Mouse (Mus musculus): ENCODE measurements around the gene Map3k5. TPM values are rescaled to one million over a fixed set of nuclear protein-coding genes. Genes with fewer than 3 reads are reported as not detected.

The Map3k5 gene
- polyA plus RNA-seq, 1 experiment from 2014 or later: 1.9 TPM

DNA sequence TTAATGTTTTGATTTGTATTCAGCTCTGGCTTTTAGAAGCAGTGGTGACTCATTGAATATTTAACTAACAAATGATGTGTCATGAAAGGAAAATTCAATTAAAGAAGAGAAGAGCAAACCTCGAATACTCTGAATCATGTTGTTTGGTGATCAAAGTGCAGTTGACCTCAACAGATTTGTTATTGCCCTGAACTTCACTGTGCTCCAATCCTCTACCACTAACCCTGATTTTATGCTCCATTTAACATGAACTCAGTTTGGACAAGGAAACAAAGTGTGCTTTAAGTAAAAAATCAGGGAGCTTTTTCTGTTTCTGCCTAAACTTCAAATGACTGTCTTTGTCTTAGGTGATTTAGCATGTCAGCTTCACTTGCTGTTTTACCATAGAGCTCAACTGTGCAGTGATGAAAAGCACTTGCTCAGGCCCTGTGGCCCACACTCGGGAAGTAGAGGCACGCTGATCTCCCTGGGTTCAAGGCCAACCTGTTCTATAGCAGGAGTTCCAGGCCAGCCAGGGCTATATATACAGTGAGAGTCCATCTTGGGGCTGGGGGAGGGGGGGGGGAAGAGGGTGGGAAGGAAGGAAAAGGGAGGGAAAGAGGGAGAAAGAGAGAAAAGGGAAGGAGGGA lies 57.1 kb downstream of the Map3k5 start:
- H3K4me2 ChIP-seq (ENCODE audit: low read depth, low read length): no peak overlapping the region
- no peaks in the 10 kb centered on the region for H3K36me3 ChIP-seq (ENCODE audit: control insufficient read depth, insufficient read depth, low read length)
- no peak overlapping the region for H3K4me3 ChIP-seq (ENCODE audit: low read depth, low read length)
- 25% methylated on average over 3 of the region's 3 CpGs for WGBS
- H3K9me3 ChIP-seq (ENCODE audit: control insufficient read depth, low read length): no peaks in the 10 kb centered on the region
- H3K27me3 ChIP-seq (ENCODE audit: control insufficient read depth, insufficient read depth, low read length): no peaks in the 10 kb centered on the region
- H3K9ac ChIP-seq (replicated peaks; ENCODE audit: low read depth, low read length): no peak overlapping the region
- H3K27ac ChIP-seq (ENCODE audit: low read depth, low read length): no peak overlapping the region
- H3K4me1 ChIP-seq (ENCODE audit: control insufficient read depth, insufficient read depth, low read length): no peaks in the 10 kb centered on the region
- no peak for ATAC-seq (ENCODE audit: low read depth)

DNA sequence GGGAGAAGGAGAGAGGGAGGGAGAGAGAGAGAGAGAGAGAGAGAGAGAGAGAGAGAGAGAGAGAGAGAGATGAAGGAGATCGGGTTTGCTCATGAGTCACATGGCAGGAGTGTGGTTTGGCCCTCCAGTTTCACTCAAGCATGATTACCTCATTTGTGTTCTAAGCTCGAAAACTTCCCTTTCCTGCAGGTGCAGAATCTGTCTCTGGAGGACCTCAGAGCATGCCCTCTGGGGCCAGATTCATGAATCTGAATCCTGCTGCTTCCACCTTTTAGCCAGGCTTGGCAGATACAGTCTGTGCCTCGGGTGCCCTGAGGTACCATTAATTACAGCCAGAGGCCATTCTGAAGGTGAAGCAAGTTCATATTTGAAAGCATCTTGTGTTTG lies 57.6 kb downstream of the Map3k5 start:
- H3K4me1 ChIP-seq (ENCODE audit: control insufficient read depth, insufficient read depth, low read length): no peaks in the 10 kb centered on the region

DNA sequence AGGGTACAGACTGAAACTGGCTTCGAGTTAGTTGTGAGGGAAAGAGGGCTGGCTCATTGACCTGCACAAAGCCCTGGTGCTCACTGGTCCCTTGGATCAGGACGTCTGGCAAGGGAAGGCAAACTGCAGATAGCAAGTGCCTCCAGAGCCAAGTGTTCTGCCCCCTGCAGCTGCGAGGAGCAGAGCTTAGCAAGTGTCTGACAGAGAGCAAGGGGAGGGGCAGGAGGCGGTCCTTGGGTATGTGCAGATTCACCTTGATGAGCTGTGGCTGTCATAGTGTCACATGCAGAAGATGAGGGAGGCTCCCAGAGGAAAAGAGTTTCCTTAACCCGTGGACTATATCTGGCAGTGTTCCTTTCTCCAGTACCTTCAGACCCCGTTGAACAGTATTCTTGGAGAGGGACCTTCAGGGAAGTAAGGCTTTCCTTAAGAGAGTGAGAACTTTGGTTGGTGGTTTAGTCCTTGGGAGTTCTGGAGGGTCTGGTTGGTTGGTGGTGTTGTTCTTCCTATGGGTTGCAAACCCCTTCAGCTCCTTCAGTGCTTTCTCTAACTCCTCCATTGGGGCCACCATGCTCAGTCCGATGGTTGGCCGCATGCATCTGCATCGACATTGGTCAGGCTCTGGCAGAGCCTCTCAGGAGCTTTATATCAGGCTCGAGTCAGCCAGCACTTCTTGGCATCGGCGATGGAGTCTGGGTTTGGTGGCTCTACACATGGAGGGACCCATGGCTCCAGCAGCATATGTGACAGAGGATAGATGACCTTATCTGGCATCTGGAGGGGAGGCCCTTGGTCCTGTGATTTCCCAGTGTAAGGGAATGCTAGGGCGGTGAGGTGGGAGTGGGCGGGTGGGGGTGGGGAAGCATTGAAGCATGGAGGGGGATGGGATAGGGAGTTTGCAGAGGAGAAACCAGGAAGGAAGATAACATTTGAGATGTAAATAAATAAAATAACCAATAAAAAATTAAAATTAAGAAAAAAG lies 60.5 kb downstream of the Map3k5 start:
- H3K27me3 ChIP-seq (ENCODE audit: control insufficient read depth, insufficient read depth, low read length): no peaks in the 10 kb centered on the region
- WGBS: 80% methylated on average over 14 of the region's 14 CpGs
- no peak overlapping the region for H3K4me3 ChIP-seq (ENCODE audit: low read depth, low read length)
- no peak overlapping the region for H3K9ac ChIP-seq (replicated peaks; ENCODE audit: low read depth, low read length)
- no peaks in the 10 kb centered on the region for H3K36me3 ChIP-seq (ENCODE audit: control insufficient read depth, insufficient read depth, low read length)
- no peak overlapping the region for H3K4me2 ChIP-seq (ENCODE audit: low read depth, low read length)
- H3K4me1 ChIP-seq (ENCODE audit: control insufficient read depth, insufficient read depth, low read length): no peaks in the 10 kb centered on the region
- H3K27ac ChIP-seq (ENCODE audit: low read depth, low read length): no peak overlapping the region
- H3K9me3 ChIP-seq (ENCODE audit: control insufficient read depth, low read length): no peaks in the 10 kb centered on the region
- ATAC-seq (ENCODE audit: low read depth): no peak

More for the DNA sequence above, 57.6 kb downstream of the Map3k5 start:
- Histone ChIP-seq H3K27me3 (ENCODE audit: control insufficient read depth, insufficient read depth, low read length) (no peaks in the 10 kb centered on the region), H3K9me3 (ENCODE audit: control insufficient read depth, low read length) (no peaks in the 10 kb centered on the region), H3K27ac (ENCODE audit: low read depth, low read length) (no peak overlapping the region), H3K4me3 (ENCODE audit: low read depth, low read length) (no peak overlapping the region), H3K36me3 (ENCODE audit: control insufficient read depth, insufficient read depth, low read length) (no peaks in the 10 kb centered on the region), H3K9ac (replicated peaks; ENCODE audit: low read depth, low read length) (no peak overlapping the region), H3K4me2 (ENCODE audit: low read depth, low read length) (no peak overlapping the region)
- no peak for ATAC-seq (ENCODE audit: low read depth)
- 45% methylated on average over 3 of the region's 3 CpGs for WGBS

DNA sequence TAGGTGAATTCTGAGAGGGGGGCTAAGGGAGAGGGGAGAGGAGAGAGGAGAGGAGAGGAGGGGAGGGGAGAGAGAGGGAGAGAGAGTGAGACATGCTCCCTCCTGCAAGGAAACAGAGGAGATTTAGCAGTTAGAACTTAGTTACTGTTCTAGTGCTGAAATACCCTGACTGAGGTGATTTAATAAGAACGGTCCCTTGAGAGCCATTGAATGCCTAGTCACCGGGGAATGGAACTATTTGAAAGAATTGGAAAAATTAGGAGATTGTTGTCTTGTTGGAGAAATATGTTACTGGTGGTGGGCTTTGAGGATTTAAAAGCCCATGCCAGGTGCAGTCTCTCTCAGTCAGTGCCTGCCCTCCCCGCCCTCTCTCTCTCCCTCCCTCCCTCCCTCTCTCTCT lies 61.9 kb downstream of the Map3k5 start:
- Histone ChIP-seq H3K9ac (replicated peaks; ENCODE audit: low read depth, low read length) (no peak overlapping the region), H3K36me3 (ENCODE audit: control insufficient read depth, insufficient read depth, low read length) (no peaks in the 10 kb centered on the region), H3K9me3 (ENCODE audit: control insufficient read depth, low read length) (no peaks in the 10 kb centered on the region), H3K27me3 (ENCODE audit: control insufficient read depth, insufficient read depth, low read length) (no peaks in the 10 kb centered on the region), H3K4me2 (ENCODE audit: low read depth, low read length) (no peak overlapping the region), H3K4me1 (ENCODE audit: control insufficient read depth, insufficient read depth, low read length) (no peaks in the 10 kb centered on the region), H3K27ac (ENCODE audit: low read depth, low read length) (no peak overlapping the region), H3K4me3 (ENCODE audit: low read depth, low read length) (no peak overlapping the region)
- no peak for ATAC-seq (ENCODE audit: low read depth)
- WGBS: 81% methylated on average over 3 of the region's 3 CpGs

DNA sequence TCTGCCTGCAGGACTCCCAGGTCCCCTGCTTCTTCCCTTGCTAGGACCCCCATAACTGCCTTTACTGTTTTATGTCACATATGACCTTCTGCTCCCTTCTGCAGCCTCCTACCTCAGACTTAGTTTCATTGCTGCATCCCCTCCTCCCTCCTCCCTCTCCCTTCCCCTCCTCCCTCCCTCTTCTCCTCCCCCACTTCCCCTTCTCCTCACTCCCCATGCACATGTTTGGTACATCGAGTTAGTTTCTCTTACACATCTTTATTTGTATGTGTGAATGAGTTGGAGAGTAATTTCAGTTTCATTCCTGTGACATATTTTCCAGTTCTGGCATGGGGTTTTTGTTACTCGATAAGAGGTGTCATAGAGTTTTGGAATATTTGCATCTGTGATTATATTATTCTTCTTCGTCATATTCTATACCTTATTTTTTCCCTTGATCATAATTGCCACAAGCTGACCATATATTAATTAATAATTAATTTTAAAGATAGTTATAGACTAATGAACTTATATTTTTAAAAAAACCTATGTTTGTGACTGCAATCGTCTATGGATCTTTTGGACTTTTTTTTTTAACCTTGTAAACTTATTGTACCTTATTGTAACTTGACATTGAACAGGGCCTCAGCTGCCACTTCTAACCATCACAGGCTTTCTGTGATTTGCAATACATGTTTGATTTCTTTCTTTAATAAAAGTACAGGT lies 65.6 kb downstream of the Map3k5 start:
- H3K27ac ChIP-seq (ENCODE audit: low read depth, low read length): no peak overlapping the region
- H3K27me3 ChIP-seq (ENCODE audit: control insufficient read depth, insufficient read depth, low read length): no peaks in the 10 kb centered on the region
- no peak overlapping the region for H3K4me2 ChIP-seq (ENCODE audit: low read depth, low read length)
- ATAC-seq (ENCODE audit: low read depth): no peak
- H3K36me3 ChIP-seq (ENCODE audit: control insufficient read depth, insufficient read depth, low read length): no peaks in the 10 kb centered on the region
- H3K4me1 ChIP-seq (ENCODE audit: control insufficient read depth, insufficient read depth, low read length): no peaks in the 10 kb centered on the region
- no peak overlapping the region for H3K4me3 ChIP-seq (ENCODE audit: low read depth, low read length)
- 85% methylated on average over 4 of the region's 4 CpGs for WGBS
- H3K9me3 ChIP-seq (ENCODE audit: control insufficient read depth, low read length): no peaks in the 10 kb centered on the region
- H3K9ac ChIP-seq (replicated peaks; ENCODE audit: low read depth, low read length): no peak overlapping the region

DNA sequence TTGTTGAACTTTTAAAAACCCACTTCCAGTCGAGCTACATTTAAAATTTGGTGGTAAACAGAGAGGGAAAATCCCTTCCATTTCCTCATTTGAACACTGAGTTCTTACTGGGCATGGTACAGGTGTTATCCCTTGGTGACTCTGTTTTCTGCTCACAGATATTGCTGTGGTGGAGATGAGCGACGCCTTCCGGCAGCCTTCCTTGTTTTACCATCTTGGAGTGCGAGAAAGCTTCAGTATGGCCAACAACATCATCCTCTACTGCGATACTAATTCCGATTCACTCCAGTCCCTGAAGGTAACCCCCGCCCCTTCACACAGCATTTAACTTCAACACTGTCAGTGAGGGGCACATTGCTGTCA lies 66.1 kb downstream of the Map3k5 start:
- ATAC-seq (ENCODE audit: low read depth): no peak
- no peaks in the 10 kb centered on the region for H3K4me1 ChIP-seq (ENCODE audit: control insufficient read depth, insufficient read depth, low read length)

DNA sequence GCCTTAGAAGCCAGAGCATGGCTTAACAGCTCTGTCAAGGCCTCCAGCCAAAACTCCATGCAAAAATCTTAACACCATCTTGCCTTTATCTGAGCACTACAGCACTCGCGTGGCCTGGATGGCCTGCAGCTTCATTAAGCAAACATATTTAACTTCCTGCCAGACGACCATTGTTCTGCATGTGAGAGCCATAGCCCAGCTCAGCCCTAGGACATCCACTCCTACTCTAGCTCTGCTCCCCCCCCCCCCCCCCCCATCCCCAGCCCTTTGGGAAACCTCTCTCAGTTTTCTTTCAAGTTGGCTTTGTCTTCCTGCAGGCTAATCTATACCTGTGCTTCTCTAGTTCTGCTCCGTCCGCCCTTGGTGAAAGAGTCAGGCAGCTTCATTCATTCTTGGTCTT lies 67.7 kb downstream of the Map3k5 start:
- Histone ChIP-seq H3K27ac (ENCODE audit: low read depth, low read length) (no peak overlapping the region), H3K4me1 (ENCODE audit: control insufficient read depth, insufficient read depth, low read length) (no peaks in the 10 kb centered on the region), H3K9me3 (ENCODE audit: control insufficient read depth, low read length) (no peaks in the 10 kb centered on the region), H3K36me3 (ENCODE audit: control insufficient read depth, insufficient read depth, low read length) (no peaks in the 10 kb centered on the region), H3K9ac (replicated peaks; ENCODE audit: low read depth, low read length) (no peak overlapping the region), H3K4me2 (ENCODE audit: low read depth, low read length) (no peak overlapping the region), H3K27me3 (ENCODE audit: control insufficient read depth, insufficient read depth, low read length) (no peaks in the 10 kb centered on the region), H3K4me3 (ENCODE audit: low read depth, low read length) (no peak overlapping the region)
- 35% methylated on average over 5 of the region's 5 CpGs for WGBS
- ATAC-seq (ENCODE audit: low read depth): no peak

More for the DNA sequence above, 66.1 kb downstream of the Map3k5 start:
- Histone ChIP-seq H3K27me3 (ENCODE audit: control insufficient read depth, insufficient read depth, low read length) (no peaks in the 10 kb centered on the region), H3K4me2 (ENCODE audit: low read depth, low read length) (no peak overlapping the region), H3K27ac (ENCODE audit: low read depth, low read length) (no peak overlapping the region), H3K9ac (replicated peaks; ENCODE audit: low read depth, low read length) (no peak overlapping the region), H3K36me3 (ENCODE audit: control insufficient read depth, insufficient read depth, low read length) (no peaks in the 10 kb centered on the region), H3K9me3 (ENCODE audit: control insufficient read depth, low read length) (no peaks in the 10 kb centered on the region), H3K4me3 (ENCODE audit: low read depth, low read length) (no peak overlapping the region)
- WGBS: 81% methylated on average over 8 of the region's 8 CpGs

DNA sequence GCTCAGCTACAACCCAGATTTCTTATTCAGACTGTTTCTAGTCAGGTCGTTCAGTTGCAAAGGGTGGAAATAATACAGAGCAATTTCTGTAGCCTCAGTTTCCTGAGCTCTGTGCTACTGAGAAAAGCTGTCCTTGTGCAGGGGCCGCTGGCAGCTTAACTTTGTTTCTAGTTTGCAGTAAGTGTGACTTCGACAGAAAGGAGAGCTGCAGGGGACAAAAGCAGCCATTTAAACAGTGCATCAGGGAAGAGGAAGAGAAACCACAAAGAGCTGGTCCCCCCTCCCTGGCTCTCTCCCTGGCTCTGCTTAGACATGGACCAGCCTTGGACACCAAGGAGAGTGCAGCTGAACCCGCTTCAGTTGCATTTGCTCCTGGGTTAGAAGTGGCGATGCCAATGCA lies 68.7 kb downstream of the Map3k5 start:
- Histone ChIP-seq H3K4me2 (ENCODE audit: low read depth, low read length) (no peak overlapping the region), H3K4me1 (ENCODE audit: control insufficient read depth, insufficient read depth, low read length) (no peaks in the 10 kb centered on the region), H3K27ac (ENCODE audit: low read depth, low read length) (no peak overlapping the region), H3K27me3 (ENCODE audit: control insufficient read depth, insufficient read depth, low read length) (no peaks in the 10 kb centered on the region), H3K9me3 (ENCODE audit: control insufficient read depth, low read length) (no peaks in the 10 kb centered on the region), H3K9ac (replicated peaks; ENCODE audit: low read depth, low read length) (no peak overlapping the region), H3K36me3 (ENCODE audit: control insufficient read depth, insufficient read depth, low read length) (no peaks in the 10 kb centered on the region), H3K4me3 (ENCODE audit: low read depth, low read length) (no peak overlapping the region)
- ATAC-seq (ENCODE audit: low read depth): no peak
- 46% methylated on average over 5 of the region's 5 CpGs for WGBS

DNA sequence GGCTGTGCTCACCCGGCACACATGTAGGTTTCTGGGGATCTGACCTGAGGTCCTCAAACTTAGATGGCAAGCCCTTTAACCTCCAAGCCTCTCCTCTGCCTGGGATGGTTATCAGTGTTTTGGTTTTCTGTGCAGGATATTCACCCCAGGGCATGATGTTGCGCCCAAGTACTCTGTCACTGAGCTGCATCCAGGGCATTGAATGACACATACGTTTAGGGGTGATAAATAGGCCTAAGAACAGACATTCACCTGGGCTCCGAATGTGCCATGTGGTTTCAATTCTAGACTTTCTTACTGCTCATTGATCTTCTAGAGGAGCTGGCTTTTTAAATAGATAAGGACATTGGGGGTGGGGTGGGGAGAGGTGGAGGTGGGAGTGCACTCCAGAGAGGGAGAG lies 70.5 kb downstream of the Map3k5 start:
- no peak for ATAC-seq (ENCODE audit: low read depth)
- H3K36me3 ChIP-seq (ENCODE audit: control insufficient read depth, insufficient read depth, low read length): no peaks in the 10 kb centered on the region
- no peak overlapping the region for H3K4me3 ChIP-seq (ENCODE audit: low read depth, low read length)
- H3K4me2 ChIP-seq (ENCODE audit: low read depth, low read length): no peak overlapping the region
- H3K4me1 ChIP-seq (ENCODE audit: control insufficient read depth, insufficient read depth, low read length): no peaks in the 10 kb centered on the region
- no peak overlapping the region for H3K27ac ChIP-seq (ENCODE audit: low read depth, low read length)
- H3K9me3 ChIP-seq (ENCODE audit: control insufficient read depth, low read length): no peaks in the 10 kb centered on the region
- no peak overlapping the region for H3K9ac ChIP-seq (replicated peaks; ENCODE audit: low read depth, low read length)
- H3K27me3 ChIP-seq (ENCODE audit: control insufficient read depth, insufficient read depth, low read length): no peaks in the 10 kb centered on the region
- WGBS: 90% methylated on average over 4 of the region's 4 CpGs
